Mouse (Mus musculus) adrenal gland, postnatal 0 days (tissue): ENCODE results near the gene Trim23. TPM values are rescaled to one million over a fixed set of nuclear protein-coding genes. Genes with fewer than 3 reads are reported as not detected.

ENCODE experiments used
- polyA plus RNA-seq: library from polyadenylated mRNA; unstranded; fragments of >200 nt; fragmentation: Nextera tagmentation; extraction: Ambion mirVana; gene quantifications from 2 replicates; pipeline ENCODE4 v1.2.1, GENCODE M21; 2015

Gene Trim23
- 17.3 and 18.2 TPM in 2 replicates for polyA plus RNA-seq

GRCm38 (mm10) chr13:104178650-104179121 is at the start of gene Trim23:
Gene Trim23, plus strand, starts transcription at chr13:104178797.

GRCm38 (mm10) chr13:104177796-104178649 is 574 bp upstream of the Trim23 start, which contains the start of gene Trappc13:
Gene Trappc13, minus strand, starts transcription at chr13:104178469.

GRCm38 (mm10) chr13:104228384-104229066 is 49.9 kb downstream of the Trim23 start, which contains the start of the genes Cenpk and Ppwd1:
Gene Cenpk, plus strand, starts transcription at chr13:104228611.
Gene Ppwd1, minus strand, starts transcription at chr13:104228843.

Other genes starting within 250 kb of the Trim23 start
- 16.2 and 16.8 TPM in 2 replicates for gene Nln, start 69.2 kb upstream of the Trim23 start, polyA plus RNA-seq
- gene Sgtb, start 69.1 kb upstream of the Trim23 start, polyA plus RNA-seq = 5.9 and 8.4 TPM in 2 replicates
- gene Trappc13, start 328 bp upstream of the Trim23 start, polyA plus RNA-seq = 38.0 and 59.8 TPM in 2 replicates
- 39.9 and 67.0 TPM in 2 replicates for gene Cenpk, start 49.8 kb downstream of the Trim23 start, polyA plus RNA-seq
- 8.5 and 9.7 TPM in 2 replicates for gene Ppwd1, start 50.0 kb downstream of the Trim23 start, polyA plus RNA-seq
- 1.6 and 1.7 TPM in 2 replicates for gene Adamts6, start 109.0 kb downstream of the Trim23 start, polyA plus RNA-seq